Mouse (Mus musculus) stomach, embryonic 16.5 days (tissue): ENCODE results near the gene Pnmt. TPM values are rescaled to one million over a fixed set of nuclear protein-coding genes. Genes with fewer than 3 reads are reported as not detected.

Source experiments
- ATAC-seq: fragments of 200-750 bp; cut with Nextera tagmentation; 2 replicates; pipeline ENCODE4 v1.8.0; 2017; ENCODE audit warnings: moderate number of reproducible peaks, moderate TSS enrichment; ENCODE audit not compliant: insufficient read depth, low FRiP score
- H3K27ac ChIP-seq: fragments of 300-500 bp; sonication (generic); 2 replicates; pipeline ENCODE4 v1.5.1; 2014; ENCODE audit warnings: low read length
- H3K27me3 ChIP-seq: fragments of 300-500 bp; sonication (generic); 2 replicates; pipeline ENCODE4 v1.6.1; 2014; ENCODE audit warnings: low read length, control low read depth, mixed read lengths; ENCODE audit not compliant: control insufficient read depth, insufficient read depth
- H3K36me3 ChIP-seq: fragments of 300-500 bp; sonication (generic); 2 replicates; pipeline ENCODE4 v1.6.1; 2014; ENCODE audit warnings: low read length; ENCODE audit not compliant: control insufficient read depth, insufficient read depth
- H3K4me1 ChIP-seq: fragments of 300-500 bp; sonication (generic); 2 replicates; pipeline ENCODE4 v1.6.1; 2014; ENCODE audit warnings: low read length, control low read depth, mixed read lengths; ENCODE audit not compliant: control insufficient read depth, insufficient read depth
- H3K4me2 ChIP-seq: fragments of 300-500 bp; sonication (generic); 2 replicates; pipeline ENCODE4 v1.6.1; 2014; ENCODE audit warnings: low read depth, low read length, mixed read lengths
- H3K4me3 ChIP-seq: fragments of 300-500 bp; sonication (generic); replicated peaks from 2 replicates; pipeline ENCODE4 v1.5.1; 2014; ENCODE audit warnings: mild to moderate bottlenecking, low read length
- H3K9ac ChIP-seq: fragments of 300-500 bp; sonication (generic); 2 replicates; pipeline ENCODE4 v1.6.1; 2014; ENCODE audit warnings: low read length
- H3K9me3 ChIP-seq: fragments of 300-500 bp; sonication (generic); replicated peaks from 2 replicates; pipeline ENCODE4 v1.6.1; 2016; ENCODE audit warnings: low read length, control low read depth; ENCODE audit not compliant: control insufficient read depth
- WGBS: fragments of 180-500 bp; shearing (Covaris S2); extraction: QIAGEN DNeasy Blood & Tissue Kit; methylation state at CpG from one replicate; pipeline ENCODE4 v1.1.7; 2014; 5-methylcytosine and 5-hydroxymethylcytosine counted together
- polyA plus RNA-seq: library from polyadenylated mRNA; unstranded; fragments of >200 nt; fragmentation: Nextera tagmentation; extraction: Ambion mirVana; gene quantifications from 2 replicates; pipeline ENCODE4 v1.2.1, GENCODE M21; 2015

The Pnmt gene
- polyA plus RNA-seq, 1 experiment from 2014 or later: 0.15 TPM

DNA sequence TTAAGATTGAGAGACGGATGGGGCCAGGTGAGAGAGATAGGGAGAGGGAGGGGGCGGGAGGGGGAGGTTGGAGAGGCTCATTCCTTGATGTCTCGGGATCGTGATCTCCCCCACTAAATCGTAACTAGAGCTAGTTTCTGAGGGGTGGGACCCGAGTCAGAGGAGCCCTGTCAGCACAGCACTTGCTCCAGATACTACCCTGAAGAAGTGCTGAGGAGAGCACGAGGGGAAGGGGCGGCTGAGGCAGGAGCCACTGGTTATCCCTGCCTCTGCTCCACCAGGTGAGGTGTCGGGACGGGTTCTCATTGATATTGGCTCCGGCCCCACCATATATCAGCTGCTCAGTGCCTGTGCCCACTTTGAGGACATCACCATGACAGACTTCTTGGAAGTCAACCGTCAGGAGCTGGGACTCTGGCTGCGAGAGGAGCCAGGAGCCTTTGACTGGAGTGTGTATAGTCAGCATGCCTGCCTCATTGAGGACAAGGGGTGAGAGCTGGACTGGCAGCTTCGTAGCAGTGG is 867 bp downstream of the Pnmt start:
- peaks cover 6% of the 10 kb centered on the region for H3K4me1 ChIP-seq

DNA sequence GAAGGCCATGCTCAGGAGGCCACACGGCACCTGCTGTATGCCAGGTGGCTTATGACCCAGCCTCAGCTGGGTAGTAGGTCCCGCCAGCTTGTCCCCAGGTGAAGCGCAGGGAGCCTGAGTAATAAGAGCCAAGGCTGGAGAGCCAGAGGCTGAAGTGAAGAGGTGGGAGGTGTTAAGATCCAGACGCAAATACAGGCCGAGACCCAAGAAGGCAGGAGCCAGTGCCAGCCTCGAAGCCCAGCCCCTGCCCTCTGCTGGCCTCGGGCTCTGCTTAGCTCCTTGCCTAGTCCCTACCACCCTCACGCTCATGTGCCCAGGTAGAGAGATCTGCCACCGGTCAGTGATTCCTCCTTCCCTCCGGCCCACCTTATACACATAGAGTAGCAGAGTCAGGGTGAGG is 2.0 kb downstream of the Pnmt start:
- no peak overlapping the region for H3K4me3 ChIP-seq
- no peak overlapping the region for H3K9ac ChIP-seq
- no peaks in the 10 kb centered on the region for H3K36me3 ChIP-seq
- H3K9me3 ChIP-seq: no peaks in the 10 kb centered on the region
- 79% methylated on average over 10 of the region's 10 CpGs for WGBS
- no peak for ATAC-seq
- peaks cover 27% of the 10 kb centered on the region for H3K27me3 ChIP-seq
- H3K4me1 ChIP-seq: peaks cover 17% of the 10 kb centered on the region
- H3K4me2 ChIP-seq: no peak overlapping the region
- no peak overlapping the region for H3K27ac ChIP-seq

More for the DNA sequence above, 867 bp downstream of the Pnmt start:
- Histone ChIP-seq H3K9ac (no peak overlapping the region), H3K27me3 (peaks cover 27% of the 10 kb centered on the region), H3K4me3 (no peak overlapping the region), H3K4me2 (no peak overlapping the region), H3K36me3 (no peaks in the 10 kb centered on the region), H3K27ac (no peak overlapping the region), H3K9me3 (no peaks in the 10 kb centered on the region)
- WGBS: 48% methylated on average over 14 of the region's 14 CpGs
- no peak for ATAC-seq

DNA sequence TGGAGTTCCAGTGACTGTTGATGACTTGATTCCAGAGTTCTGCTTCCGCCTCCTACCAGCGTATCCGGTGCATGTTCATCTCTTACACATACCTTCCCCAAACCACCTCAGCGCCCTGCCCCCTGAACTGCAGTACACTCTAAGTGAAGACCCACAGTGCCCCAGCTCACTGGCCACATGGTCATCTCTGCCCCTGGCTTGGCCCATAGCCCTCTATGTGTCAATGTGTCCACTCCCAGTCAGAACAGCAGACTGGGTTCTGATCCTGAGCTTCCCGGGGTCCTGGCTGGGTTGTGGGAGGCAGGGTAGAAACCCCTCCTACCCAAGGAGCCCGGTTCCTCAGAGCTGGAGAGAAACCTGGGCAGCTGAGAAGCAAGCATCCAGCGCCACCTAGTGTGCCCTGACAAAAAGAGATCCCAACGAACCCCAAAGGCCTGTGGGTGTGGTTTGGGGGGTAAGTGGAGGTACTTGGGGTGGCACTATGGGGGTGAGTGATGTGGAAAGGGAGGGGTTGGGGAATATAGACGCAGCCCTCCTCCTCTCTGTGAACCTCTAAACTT is 3.1 kb downstream of the Pnmt start:
- Histone ChIP-seq H3K9ac (no peak overlapping the region; the same call in 1 of the 2 replicates), H3K36me3 (no peaks in the 10 kb centered on the region), H3K27me3 (peaks cover 27% of the 10 kb centered on the region), H3K9me3 (no peaks in the 10 kb centered on the region), H3K4me1 (peaks cover 27% of the 10 kb centered on the region), H3K4me2 (no peak overlapping the region), H3K4me3 (no peak overlapping the region), H3K27ac (no peak overlapping the region)
- 27% methylated on average over 9 of the region's 9 CpGs for WGBS
- ATAC-seq: no peak

DNA sequence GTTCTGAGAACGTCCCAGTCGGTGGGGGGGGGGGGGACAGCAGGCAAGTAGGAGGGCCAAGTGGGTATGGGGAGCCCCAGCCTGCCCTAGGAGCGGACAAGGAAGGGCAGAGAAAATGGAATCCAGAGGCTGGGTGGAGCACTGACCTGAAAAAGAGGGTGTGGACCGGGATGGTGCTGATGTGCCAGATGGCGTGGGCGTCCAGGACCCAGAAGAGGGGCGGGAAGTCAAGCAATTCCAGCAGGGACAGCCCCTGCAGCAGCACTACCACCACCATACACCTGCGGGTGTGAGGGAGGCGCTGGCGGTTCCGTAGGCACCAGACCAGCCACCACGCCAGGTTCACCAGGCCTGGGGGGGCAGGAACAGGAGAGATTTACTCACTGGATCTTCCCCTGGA is 3.9 kb downstream of the Pnmt start:
- Histone ChIP-seq H3K27ac (no peak overlapping the region), H3K27me3 (peaks cover 27% of the 10 kb centered on the region), H3K9ac (peak overlapping the region; percentile 11; the same call in 1 of the 2 replicates), H3K9me3 (no peaks in the 10 kb centered on the region), H3K4me2 (no peak overlapping the region), H3K36me3 (no peaks in the 10 kb centered on the region), H3K4me3 (no peak overlapping the region), H3K4me1 (peaks cover 34% of the 10 kb centered on the region)
- WGBS: 74% methylated on average over 12 of the region's 12 CpGs
- ATAC-seq: no peak

DNA sequence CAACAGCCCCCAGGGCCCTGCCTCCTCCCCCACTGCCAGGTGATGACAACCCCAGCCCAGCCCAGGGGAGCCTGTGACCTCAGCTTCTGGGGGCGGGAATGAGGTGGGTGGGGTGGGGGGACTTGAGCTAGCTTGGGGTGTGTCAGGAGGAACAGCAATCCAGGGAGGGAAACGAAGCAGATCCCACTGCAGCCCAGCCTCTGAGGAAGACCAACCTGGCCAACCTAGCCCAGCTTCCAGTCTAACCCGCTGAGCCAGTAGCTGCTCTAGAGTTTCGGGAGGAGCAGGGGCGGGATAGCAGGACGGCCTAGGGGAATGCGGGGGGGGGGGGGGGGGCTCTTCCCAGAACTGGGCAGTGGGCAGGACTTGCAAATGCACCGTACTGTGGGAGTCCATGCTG is 5.8 kb downstream of the Pnmt start:
- peaks cover 36% of the 10 kb centered on the region for H3K4me1 ChIP-seq
- peak; percentile 21; the same call in 1 of the 2 replicates for ATAC-seq

DNA sequence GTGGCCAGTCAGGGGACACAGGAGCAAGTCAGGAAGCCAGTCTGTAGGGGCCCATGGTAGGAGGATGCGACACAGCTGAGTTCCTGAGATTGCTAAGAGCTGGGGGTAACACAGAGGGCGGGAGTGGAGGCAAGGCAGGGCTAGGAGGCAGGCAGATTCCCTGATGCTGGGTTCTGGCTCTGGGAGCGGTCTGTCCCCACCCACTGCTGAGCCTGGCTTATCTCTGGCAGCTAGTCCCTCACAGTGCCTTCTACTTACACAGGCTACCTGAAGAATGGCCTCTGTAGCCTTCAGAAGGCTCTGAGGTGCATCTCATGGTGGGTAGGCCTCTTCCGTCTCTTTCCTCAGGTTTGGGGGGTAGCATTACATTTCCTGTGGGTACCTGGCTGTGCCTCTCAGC is 6.4 kb downstream of the Pnmt start:
- no peaks in the 10 kb centered on the region for H3K9me3 ChIP-seq
- peaks cover 6% of the 10 kb centered on the region; the same call in 1 of the 2 replicates for H3K27me3 ChIP-seq
- H3K36me3 ChIP-seq: no peaks in the 10 kb centered on the region
- peak overlapping the region; percentile 54; the same call in 1 of the 2 replicates for H3K9ac ChIP-seq
- peak overlapping the region; percentile 27; the same call in 1 of the 2 replicates for H3K4me2 ChIP-seq
- WGBS: 42% methylated on average over 4 of the region's 4 CpGs
- H3K4me1 ChIP-seq: peaks cover 36% of the 10 kb centered on the region
- peak overlapping the region; percentile 93 for H3K27ac ChIP-seq
- peak; percentile 26; the same call in 1 of the 2 replicates for ATAC-seq
- H3K4me3 ChIP-seq: no peak overlapping the region

More for the DNA sequence above, 5.8 kb downstream of the Pnmt start:
- Histone ChIP-seq H3K36me3 (no peaks in the 10 kb centered on the region), H3K27me3 (peaks cover 12% of the 10 kb centered on the region; the same call in 1 of the 2 replicates), H3K27ac (peak overlapping the region; percentile 93), H3K9me3 (no peaks in the 10 kb centered on the region), H3K9ac (peak overlapping the region; percentile 39; the same call in 1 of the 2 replicates), H3K4me2 (peak overlapping the region; percentile 27; the same call in 1 of the 2 replicates), H3K4me3 (no peak overlapping the region)
- WGBS: 10% methylated on average over 6 of the region's 8 CpGs

DNA sequence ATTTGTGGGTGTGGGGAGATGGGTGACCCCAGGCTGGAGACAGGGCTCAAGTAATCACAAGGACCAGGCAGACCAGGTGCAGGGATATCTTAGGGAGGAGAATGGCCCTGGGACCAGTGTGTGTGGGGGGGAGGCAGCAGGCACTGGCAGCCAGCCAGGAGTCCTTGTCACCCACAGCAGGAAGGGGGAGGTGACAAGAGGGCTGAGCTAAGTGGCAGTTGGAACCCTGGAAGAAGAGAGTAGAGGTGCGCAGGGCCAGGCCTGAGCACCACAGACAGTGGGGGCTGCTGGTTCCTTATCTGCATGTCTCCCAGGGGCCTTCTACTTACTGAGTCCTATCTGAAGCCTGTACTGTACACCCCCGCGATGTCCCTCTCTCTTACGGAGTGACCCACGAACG is 7.1 kb downstream of the Pnmt start:
- Histone ChIP-seq H3K9me3 (no peaks in the 10 kb centered on the region), H3K9ac (peak overlapping the region; percentile 48), H3K4me1 (peaks cover 36% of the 10 kb centered on the region), H3K27ac (peak overlapping the region; percentile 93), H3K4me3 (no peak overlapping the region), H3K27me3 (peaks cover 4% of the 10 kb centered on the region; the same call in 1 of the 2 replicates), H3K36me3 (no peaks in the 10 kb centered on the region), H3K4me2 (no peak overlapping the region)
- WGBS: 60% methylated on average over 6 of the region's 6 CpGs
- peak; percentile 72; the same call in 1 of the 2 replicates for ATAC-seq

DNA sequence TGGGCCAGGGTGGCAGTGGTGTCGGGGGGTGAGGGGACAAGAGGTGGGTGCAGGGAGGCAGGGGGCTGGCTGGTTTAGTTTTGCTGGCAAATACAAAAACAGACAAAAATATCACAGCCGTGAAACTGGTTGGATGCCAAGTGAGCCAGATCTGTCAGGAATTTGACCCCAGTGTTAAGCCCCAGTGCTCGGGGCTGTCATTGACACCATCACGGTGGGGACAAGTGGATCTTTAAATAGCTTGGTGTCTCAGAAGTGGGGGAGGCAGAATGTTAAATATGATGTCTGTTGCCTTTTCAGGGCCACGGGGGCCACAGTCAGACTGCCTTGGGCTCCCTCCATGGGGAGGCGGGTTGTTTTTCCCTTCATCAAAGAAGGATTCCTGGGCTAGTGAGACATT is 8.1 kb downstream of the Pnmt start:
- ATAC-seq: no peak
- Histone ChIP-seq H3K4me2 (no peak overlapping the region), H3K27me3 (no peaks in the 10 kb centered on the region; the same call in 1 of the 2 replicates), H3K9me3 (no peaks in the 10 kb centered on the region), H3K4me1 (peaks cover 36% of the 10 kb centered on the region), H3K9ac (0 out of 2 replicates have a peak overlapping the region, but pooled peaks have one; percentile 48), H3K27ac (peak overlapping the region; percentile 93), H3K36me3 (no peaks in the 10 kb centered on the region), H3K4me3 (no peak overlapping the region)
- 33% methylated on average over 6 of the region's 6 CpGs for WGBS

DNA sequence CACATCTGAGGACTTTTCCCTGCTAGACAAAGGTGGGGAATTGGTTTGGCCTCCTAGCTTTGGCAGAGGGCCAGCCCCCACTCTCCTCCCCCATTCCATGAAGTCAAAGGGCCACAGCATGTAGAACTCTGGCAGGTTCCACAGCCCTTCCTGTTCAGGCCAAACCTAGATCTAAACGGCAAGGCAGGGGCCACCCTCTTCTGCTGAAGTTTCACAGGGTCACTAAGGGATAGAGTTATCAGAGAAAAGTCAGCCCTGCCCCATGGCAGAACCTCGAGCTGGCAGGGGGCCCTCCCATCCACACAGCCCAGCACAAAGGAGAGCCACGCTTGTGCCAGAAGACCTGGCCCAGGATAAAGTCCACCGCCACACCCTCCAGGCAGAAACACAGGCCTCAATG is 8.8 kb downstream of the Pnmt start:
- Histone ChIP-seq H3K36me3 (no peaks in the 10 kb centered on the region), H3K4me2 (no peak overlapping the region), H3K27ac (peak overlapping the region; percentile 93), H3K9me3 (no peaks in the 10 kb centered on the region), H3K9ac (peak overlapping the region; percentile 7; the same call in 1 of the 2 replicates), H3K27me3 (no peaks in the 10 kb centered on the region; the same call in 1 of the 2 replicates), H3K4me3 (no peak overlapping the region), H3K4me1 (peaks cover 42% of the 10 kb centered on the region)
- peak; percentile 81 for ATAC-seq
- 39% methylated on average over 4 of the region's 4 CpGs for WGBS
